Mouse (Mus musculus) limb, embryonic 15.5 days (tissue): ENCODE measurements around the gene Crlf2. TPM values are rescaled to one million over a fixed set of nuclear protein-coding genes. Genes with fewer than 3 reads are reported as not detected.
A peak's percentile ranks its signal among the peaks of the same experiment; 100 is the strongest.

Source experiments
- ATAC-seq: fragments of 200-750 bp; cut with Nextera tagmentation; 2 replicates; pipeline ENCODE4 v1.8.0; 2017; ENCODE audit warnings: low read depth, moderate TSS enrichment; ENCODE audit not compliant: insufficient number of reproducible peaks, low FRiP score, low TSS enrichment
- H3K27ac ChIP-seq: fragments of 300-500 bp; sonication (generic); 2 replicates; pipeline ENCODE4 v1.5.1; 2015; ENCODE audit warnings: moderate library complexity, mild to moderate bottlenecking, inconsistent platforms
- H3K27me3 ChIP-seq: fragments of 300-500 bp; sonication (generic); 2 replicates; pipeline ENCODE4 v1.6.1; 2015; ENCODE audit warnings: inconsistent platforms
- H3K36me3 ChIP-seq: fragments of 300-500 bp; sonication (generic); 2 replicates; pipeline ENCODE4 v1.6.1; 2015; ENCODE audit warnings: inconsistent platforms
- H3K4me1 ChIP-seq: fragments of 300-500 bp; sonication (generic); 2 replicates; pipeline ENCODE4 v1.6.1; 2015; ENCODE audit warnings: inconsistent platforms
- H3K4me2 ChIP-seq: fragments of 300-500 bp; sonication (generic); 2 replicates; pipeline ENCODE4 v1.6.1; 2015; ENCODE audit warnings: mild to moderate bottlenecking, inconsistent platforms
- H3K4me3 ChIP-seq: fragments of 300-500 bp; sonication (generic); 2 replicates; pipeline ENCODE4 v1.5.1; 2015; ENCODE audit warnings: mild to moderate bottlenecking, inconsistent platforms
- H3K9ac ChIP-seq: fragments of 300-500 bp; sonication (generic); 2 replicates; pipeline ENCODE4 v1.6.1; 2015; ENCODE audit warnings: inconsistent platforms
- H3K9me3 ChIP-seq: fragments of 300-500 bp; sonication (generic); 2 replicates; pipeline ENCODE4 v1.6.1; 2016; ENCODE audit warnings: inconsistent platforms
- WGBS: fragments of 180-500 bp; shearing (Covaris S2); methylation state at CpG from one replicate; pipeline ENCODE4 v1.1.7; 2015; 5-methylcytosine and 5-hydroxymethylcytosine counted together
- polyA plus RNA-seq: library from polyadenylated mRNA; unstranded; fragments of >200 nt; fragmentation: Nextera tagmentation; extraction: Ambion mirVana; gene quantifications from 2 replicates; pipeline ENCODE4 v1.2.1, GENCODE M21; 2015

Crlf2 gene
- polyA plus RNA-seq, result 13.9 and 16.6 TPM in 2 replicates

GRCm38 (mm10) chr5:109558404-109559160, at the start of gene Crlf2:
Gene Crlf2 (minus strand): TSS chr5:109558993.
- Histone ChIP-seq H3K4me1 (peaks cover 3% of the 10 kb centered on the region; the same call in 1 of the 2 replicates), H3K9me3 (peaks cover 23% of the 10 kb centered on the region), H3K4me3 (peak within 1 kb of the TSS; percentile 82), H3K27ac (peak within 1 kb of the TSS; percentile 98), H3K36me3 (peaks cover 22% of the 10 kb centered on the region), H3K27me3 (no peaks in the 10 kb centered on the region), H3K4me2 (peak within 1 kb of the TSS; percentile 53), H3K9ac (peak within 1 kb of the TSS; percentile 69)
- peak; percentile 56 for ATAC-seq
- WGBS, result under 1% methylated on average over 47 of the region's 73 CpGs

- WGBS, result 45% methylated on average over 1 of the region's 1 CpGs
- Histone ChIP-seq H3K9me3 (no peaks in the 10 kb centered on the region), H3K27ac (no peak overlapping the region), H3K36me3 (no peaks in the 10 kb centered on the region), H3K9ac (no peak overlapping the region), H3K4me2 (no peak overlapping the region), H3K27me3 (no peaks in the 10 kb centered on the region), H3K4me3 (no peak overlapping the region), H3K4me1 (no peaks in the 10 kb centered on the region)
- no peak for ATAC-seq
These were observed 43.8 kb upstream of the Crlf2 start for GRCm38 (mm10) chr5:109602585-109602984.

DNA sequence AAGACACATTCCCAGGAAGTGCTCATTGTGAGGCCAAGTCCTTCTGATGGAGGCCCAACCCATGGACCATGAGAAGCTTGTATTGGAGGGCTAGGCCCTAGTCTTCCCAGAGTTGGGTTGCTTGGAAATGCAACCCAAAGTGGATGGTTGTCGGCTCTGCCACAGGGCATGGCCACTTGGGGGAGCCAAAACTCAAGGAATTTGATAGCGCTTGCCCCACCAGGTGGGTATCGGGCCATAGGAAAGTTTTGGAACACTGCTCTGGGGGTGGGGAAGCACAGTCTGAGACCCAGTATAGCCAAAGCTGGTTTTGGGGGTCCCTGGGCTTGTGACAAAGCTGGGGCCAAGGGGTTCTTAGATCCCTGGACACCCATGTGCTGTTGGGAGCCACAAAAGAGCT, 42.3 kb upstream of the Crlf2 start:
- no peaks in the 10 kb centered on the region for H3K27me3 ChIP-seq
- no peak overlapping the region for H3K4me2 ChIP-seq
- ATAC-seq, result no peak
- WGBS, result 11% methylated on average over 3 of the region's 3 CpGs
- no peak overlapping the region for H3K27ac ChIP-seq
- H3K36me3 ChIP-seq, result no peaks in the 10 kb centered on the region
- H3K9ac ChIP-seq, result no peak overlapping the region
- no peaks in the 10 kb centered on the region for H3K4me1 ChIP-seq
- no peak overlapping the region for H3K4me3 ChIP-seq
- H3K9me3 ChIP-seq, result no peaks in the 10 kb centered on the region

DNA sequence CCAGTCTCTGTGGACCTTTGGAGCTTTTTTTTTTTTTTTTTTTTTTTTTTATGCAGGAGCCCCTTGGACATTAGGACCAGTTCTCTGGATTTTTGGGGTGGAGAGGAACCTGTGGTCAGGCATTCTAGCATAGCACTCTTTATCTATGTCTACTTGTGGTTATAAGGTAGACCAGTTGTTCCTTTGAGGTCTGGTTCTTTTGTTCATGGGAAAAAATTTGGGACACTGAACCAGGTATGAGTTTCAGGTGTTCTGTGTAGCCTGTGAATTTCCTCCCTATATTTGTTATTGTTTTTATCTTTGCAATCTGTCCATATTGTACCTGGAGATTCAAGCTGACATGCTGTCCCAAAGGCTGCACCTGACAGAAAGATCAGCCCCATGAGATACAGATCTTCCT, 40.1 kb upstream of the Crlf2 start:
- ATAC-seq, result no peak
- Histone ChIP-seq H3K4me1 (no peaks in the 10 kb centered on the region), H3K4me3 (no peak overlapping the region), H3K36me3 (no peaks in the 10 kb centered on the region), H3K4me2 (no peak overlapping the region), H3K27ac (no peak overlapping the region), H3K9ac (no peak overlapping the region), H3K27me3 (no peaks in the 10 kb centered on the region), H3K9me3 (no peaks in the 10 kb centered on the region)

DNA sequence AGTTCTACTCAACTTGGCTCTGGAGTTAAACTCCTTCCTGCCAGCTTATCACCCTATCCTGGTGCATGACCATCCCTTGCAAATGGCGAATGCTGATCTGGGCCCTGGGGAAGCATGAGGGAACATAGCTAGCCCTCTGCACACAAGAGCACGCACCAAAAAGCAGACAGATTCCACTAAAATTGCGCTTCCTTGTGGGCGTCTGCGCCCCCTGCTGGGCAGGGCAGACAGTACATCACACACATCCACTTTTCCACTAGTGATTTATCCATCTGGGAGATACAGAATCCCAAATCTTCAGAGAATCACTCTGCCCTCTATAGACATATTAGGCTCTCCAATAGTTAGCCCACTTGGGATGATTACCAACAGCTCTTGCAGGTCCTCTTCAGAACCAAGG, 37.9 kb upstream of the Crlf2 start:
- H3K4me2 ChIP-seq, result no peak overlapping the region
- no peaks in the 10 kb centered on the region for H3K27me3 ChIP-seq
- no peak for ATAC-seq
- H3K27ac ChIP-seq, result no peak overlapping the region
- H3K4me3 ChIP-seq, result no peak overlapping the region
- H3K36me3 ChIP-seq, result no peaks in the 10 kb centered on the region
- H3K9ac ChIP-seq, result no peak overlapping the region
- H3K4me1 ChIP-seq, result no peaks in the 10 kb centered on the region
- no peaks in the 10 kb centered on the region for H3K9me3 ChIP-seq
- WGBS, result 38% methylated on average over 5 of the region's 5 CpGs

DNA sequence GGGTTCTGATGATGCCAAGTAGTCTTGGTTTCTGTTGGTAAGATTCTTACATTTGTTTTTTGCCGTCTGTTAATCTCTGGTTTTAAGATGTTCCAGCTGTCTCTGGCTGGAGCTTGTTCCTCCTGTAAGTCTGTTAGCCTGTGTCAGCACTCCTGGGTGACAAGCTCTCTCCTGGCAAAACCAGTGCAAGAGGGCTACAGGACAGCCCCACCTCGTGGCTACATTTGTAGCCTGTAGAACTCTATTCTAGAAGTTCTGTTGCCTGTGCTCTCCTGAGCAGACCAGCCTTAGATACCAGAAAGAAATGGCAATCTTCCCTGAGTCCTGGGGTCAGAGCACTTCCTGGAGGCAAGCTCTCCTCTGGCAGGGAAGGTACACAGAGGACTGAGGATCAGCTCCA, 4.0 kb upstream of the Crlf2 start:
- H3K9me3 ChIP-seq, result no peaks in the 10 kb centered on the region
- H3K4me2 ChIP-seq, result no peak overlapping the region
- H3K36me3 ChIP-seq, result no peaks in the 10 kb centered on the region
- no peak overlapping the region for H3K27ac ChIP-seq
- no peak overlapping the region for H3K9ac ChIP-seq
- WGBS, result 49% methylated on average over 2 of the region's 2 CpGs
- H3K4me1 ChIP-seq, result no peaks in the 10 kb centered on the region
- no peak for ATAC-seq
- no peak overlapping the region for H3K4me3 ChIP-seq
- H3K27me3 ChIP-seq, result no peaks in the 10 kb centered on the region

DNA sequence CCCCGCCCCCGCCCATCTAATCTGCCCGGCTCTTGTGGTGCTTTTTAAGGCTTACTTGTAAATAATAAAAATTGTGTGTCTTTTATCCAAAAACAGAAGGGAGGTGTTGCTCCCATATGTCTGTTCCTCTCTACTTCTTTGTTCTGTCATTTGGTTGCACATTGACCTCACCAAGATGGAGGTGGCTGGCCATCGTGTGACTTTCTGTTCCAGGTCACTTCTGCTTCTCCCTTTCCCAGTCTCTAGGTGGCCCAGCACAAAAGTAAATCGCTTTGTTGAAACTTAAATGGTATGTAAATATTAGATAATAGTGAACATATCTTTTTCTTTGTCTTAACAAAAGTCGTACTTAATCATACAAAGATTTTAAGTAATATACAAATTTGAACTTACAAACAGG, 398 bp upstream of the Crlf2 start:
- Histone ChIP-seq H3K27me3 (no peaks in the 10 kb centered on the region), H3K36me3 (peaks cover 21% of the 10 kb centered on the region), H3K27ac (peak overlapping the region; percentile 98), H3K4me2 (peak overlapping the region; percentile 53), H3K4me1 (peaks cover 3% of the 10 kb centered on the region; the same call in 1 of the 2 replicates), H3K4me3 (peak overlapping the region; percentile 82), H3K9me3 (peaks cover 20% of the 10 kb centered on the region; the same call in 1 of the 2 replicates), H3K9ac (no peak overlapping the region)
- ATAC-seq, result no peak
- WGBS, result 20% methylated on average over 6 of the region's 6 CpGs

- Histone ChIP-seq H3K9me3 (peaks cover 26% of the 10 kb centered on the region), H3K27ac (peak overlapping the region; percentile 98), H3K4me1 (peaks cover 3% of the 10 kb centered on the region; the same call in 1 of the 2 replicates), H3K36me3 (peaks cover 22% of the 10 kb centered on the region), H3K4me3 (peak overlapping the region; percentile 82), H3K27me3 (no peaks in the 10 kb centered on the region), H3K9ac (no peak overlapping the region), H3K4me2 (peak overlapping the region; percentile 53)
- under 1% methylated on average over 9 of the region's 9 CpGs for WGBS
- ATAC-seq, result 0 out of 2 replicates have a peak, but pooled peaks have one; percentile 0
These were observed 730 bp downstream of the Crlf2 start for GRCm38 (mm10) chr5:109558123-109558403.

- Histone ChIP-seq H3K36me3 (peaks cover 22% of the 10 kb centered on the region), H3K27me3 (no peaks in the 10 kb centered on the region), H3K4me1 (peaks cover 3% of the 10 kb centered on the region; the same call in 1 of the 2 replicates), H3K4me3 (peak overlapping the region; percentile 82), H3K9ac (peak overlapping the region; percentile 29; the same call in 1 of the 2 replicates), H3K4me2 (peak overlapping the region; percentile 53), H3K27ac (peak overlapping the region; percentile 98), H3K9me3 (peaks cover 26% of the 10 kb centered on the region)
- ATAC-seq, result peak; percentile 81
- WGBS, result under 1% methylated on average over 35 of the region's 35 CpGs
These were observed 1.3 kb downstream of the Crlf2 start for GRCm38 (mm10) chr5:109557321-109558122.

DNA sequence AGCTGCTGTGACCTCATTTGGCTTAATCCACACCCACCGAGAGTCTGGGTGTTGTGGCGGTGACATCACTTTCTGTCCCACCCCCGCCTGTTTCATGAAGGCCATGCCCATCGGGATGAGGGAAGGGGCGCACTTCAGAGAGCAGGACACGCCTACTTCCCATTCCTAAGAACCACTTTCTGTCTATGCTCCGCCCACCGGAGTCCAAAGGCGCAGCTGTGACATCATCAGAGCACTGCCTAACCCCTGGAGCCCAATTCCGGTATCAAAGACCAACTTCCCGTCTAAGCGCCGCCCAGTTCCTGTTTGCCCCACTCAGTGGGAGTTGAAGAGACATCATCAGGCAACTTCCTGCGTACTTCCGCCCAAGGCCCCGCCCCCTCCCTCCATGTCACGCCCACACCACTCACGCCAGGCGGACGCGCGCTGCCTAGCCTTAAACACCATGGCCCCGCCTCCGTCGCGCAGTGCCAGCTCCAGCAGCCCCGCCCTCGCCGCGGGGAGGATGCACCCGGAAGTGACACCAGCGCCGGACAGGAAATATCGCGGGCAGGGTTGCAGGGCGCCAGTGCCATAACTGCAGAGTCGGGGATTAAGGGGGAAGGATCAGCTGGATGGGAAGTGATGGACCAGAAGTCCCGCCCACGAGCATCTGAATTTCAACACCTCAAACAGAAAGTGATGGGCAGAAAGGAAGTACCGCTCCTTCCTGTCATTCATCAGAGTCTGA, 2.0 kb downstream of the Crlf2 start:
- peaks cover 22% of the 10 kb centered on the region for H3K36me3 ChIP-seq
- peak overlapping the region; percentile 82 for H3K4me3 ChIP-seq
- H3K4me2 ChIP-seq, result peak overlapping the region; percentile 47
- H3K9ac ChIP-seq, result no peak overlapping the region
- no peaks in the 10 kb centered on the region for H3K27me3 ChIP-seq
- H3K9me3 ChIP-seq, result peaks cover 26% of the 10 kb centered on the region
- H3K27ac ChIP-seq, result peak overlapping the region; percentile 98
- ATAC-seq, result peak; percentile 76
- H3K4me1 ChIP-seq, result peaks cover 3% of the 10 kb centered on the region; the same call in 1 of the 2 replicates
- WGBS, result 6% methylated on average over 40 of the region's 40 CpGs

GRCm38 (mm10) chr5:109555676-109556571, 2.9 kb downstream of the Crlf2 start:
- H3K9me3 ChIP-seq, result peaks cover 26% of the 10 kb centered on the region
- H3K4me3 ChIP-seq, result peak overlapping the region; percentile 82
- WGBS, result 75% methylated on average over 54 of the region's 54 CpGs
- peaks cover 22% of the 10 kb centered on the region for H3K36me3 ChIP-seq
- no peak for ATAC-seq
- H3K4me2 ChIP-seq, result peak overlapping the region; percentile 47
- H3K27me3 ChIP-seq, result no peaks in the 10 kb centered on the region
- H3K27ac ChIP-seq, result peak overlapping the region; percentile 98
- peaks cover 3% of the 10 kb centered on the region; the same call in 1 of the 2 replicates for H3K4me1 ChIP-seq
- H3K9ac ChIP-seq, result no peak overlapping the region
